23 mouse cellular contexts compared by ENCODE assay signal in genomic region chr13:18972571-18972970, GRCm38 (mm10). TPM values are rescaled to one million over a fixed set of nuclear protein-coding genes. Genes with fewer than 3 reads are reported as not detected.
"Had no signal": no experiment of that assay in that cellular context is flagged by ENCODE, and none has a peak within 500 bp of the region (broad histone marks: within the 10 kb centered on the region; RNA-seq: fewer than 3 reads in every experiment).

No protein-coding gene starts in this region.

- H3K27me3 ChIP-seq: lung, embryonic 15.5 days; megakaryocyte, embryonic 14.5 days; midbrain, embryonic 13.5 days; neural tube, embryonic 13.5 days; neural tube, embryonic 15.5 days; stomach, embryonic 15.5 days had no signal

- H3K27ac ChIP-seq: lung, embryonic 15.5 days; macrophage; midbrain, embryonic 13.5 days; neural tube, embryonic 13.5 days; neural tube, embryonic 15.5 days; stomach, embryonic 15.5 days; stomach, postnatal 0 days had no signal

- H3K4me3 ChIP-seq: lung, embryonic 15.5 days; megakaryocyte, embryonic 14.5 days; midbrain, embryonic 13.5 days; myocyte; neural tube, embryonic 13.5 days; neural tube, embryonic 15.5 days; stomach, embryonic 15.5 days had no signal

- H3K4me2 ChIP-seq: lung, embryonic 15.5 days; midbrain, embryonic 11.5 days; midbrain, embryonic 13.5 days; neural tube, embryonic 13.5 days; neural tube, embryonic 15.5 days; stomach, embryonic 15.5 days had no signal

- H3K9ac ChIP-seq: liver, postnatal 0 days; lung, embryonic 15.5 days; midbrain, embryonic 13.5 days; neural tube, embryonic 13.5 days; neural tube, embryonic 15.5 days; stomach, embryonic 15.5 days had no signal

- DNase-seq: liver, postnatal 0 days; lung, adult 2 months; lung, postnatal 14 days; lung, postnatal 36 days; retina, postnatal 1 day; right cerebral cortex, adult 18-20 months; right cerebral cortex, postnatal 25 days; right cerebral cortex, postnatal 4 days; spleen, adult 18-20 months; thymus, postnatal 14 days; thymus, postnatal 36 days had no signal

- H3K36me3 ChIP-seq: lung, embryonic 15.5 days; stomach, embryonic 15.5 days had no signal

- H3K4me1 ChIP-seq: lung, embryonic 15.5 days; megakaryocyte, embryonic 14.5 days; midbrain, embryonic 13.5 days; neural tube, embryonic 13.5 days; neural tube, embryonic 15.5 days; stomach, embryonic 15.5 days had no signal

- H3K9me3 ChIP-seq: lung, embryonic 15.5 days; megakaryocyte, embryonic 14.5 days; midbrain, embryonic 13.5 days; neural tube, embryonic 13.5 days; neural tube, embryonic 15.5 days; stomach, embryonic 15.5 days had no signal

- ATAC-seq: liver, postnatal 0 days; lung, postnatal 0 days; midbrain, embryonic 13.5 days; midbrain, embryonic 16.5 days had no signal

RNA-seq across cellular contexts. Expression of gene Amph, which starts 24.6 kb away (rescaled TPM):
- polyA plus RNA-seq: macrophage, myocyte had no signal
